Mouse (Mus musculus) left cerebral cortex, postnatal 10 days (tissue): ENCODE data around the gene Pfn3. TPM values are rescaled to one million over a fixed set of nuclear protein-coding genes. Genes with fewer than 3 reads are reported as not detected.

Experiments used
- DNase-seq, 2 experiments: peaks; one replicate each; pipeline ENCODE4 v3.0.0; 2021 to 2022; ENCODE audit warnings: low spot score in 2 of 2, mixed read lengths in 1 of 2; ENCODE audit errors: extremely low spot score in 1 of 2
- intact Hi-C: fragments of 180-260 bp; cut with DNase I; formaldehyde crosslinking; loops from one replicate; pipeline ENCODE4 v1.15.1; 2025
- microRNA-seq: library from miRNA; unstranded; fragments of <30 nt; microRNA quantifications from one replicate; pipeline ENCODE4 v1.2.0, GENCODE M21; 2022
- total RNA-seq, 2 experiments: library from RNA; stranded (reverse); gene quantifications; 2 replicates each; pipeline ENCODE4 v1.2.3; 2021

The Pfn3 gene
- total RNA-seq, 2 experiments from 2014 or later = 0.71 to 0.73 TPM

DNA sequence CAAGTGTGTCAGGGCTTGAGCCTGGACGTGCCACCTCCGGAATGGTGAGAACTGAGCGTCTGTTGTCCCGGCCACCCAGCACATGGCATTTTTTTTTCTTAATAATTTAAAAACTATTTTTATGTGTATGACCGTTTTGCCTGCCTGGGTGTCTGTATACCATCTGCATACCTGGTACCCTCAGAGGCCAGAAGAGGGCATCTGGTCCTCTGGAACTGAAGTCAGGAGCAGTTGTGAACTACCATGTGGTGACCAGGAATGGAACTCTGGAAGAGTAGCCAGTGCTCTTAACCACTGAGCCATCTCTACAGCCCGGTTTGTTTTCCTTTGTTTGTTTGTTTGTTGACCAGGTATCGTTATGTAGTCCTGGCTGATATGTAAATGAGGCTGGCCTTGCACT lies 46.6 kb downstream of the Pfn3 start:
- intact Hi-C loops = no loop called here
- no peak for DNase-seq

Small RNAs within 50 kb of the gene (microRNA-seq; reads per million reads assigned to microRNA genes)
- 5.5 reads per million, percentile 19 among the genes with 10 or more reads in this experiment for gene Mir6943

Other genes starting within 250 kb of the Pfn3 start
- gene Nsd1, start 205.4 kb downstream of the Pfn3 start, total RNA-seq = 100 to 1,000 TPM; 141 to 149 TPM
- gene Prelid1, start 94.7 kb downstream of the Pfn3 start, total RNA-seq = 100 to 1,000 TPM; 180 TPM
- gene Rab24, start 93.3 kb downstream of the Pfn3 start, total RNA-seq = 10 to 100 TPM; 63.2 to 65.7 TPM
- 1 to 10 TPM; 2.2 to 2.4 TPM for gene Mxd3, start 85.4 kb downstream of the Pfn3 start, total RNA-seq
- 10 to 100 TPM; 38.3 to 42.6 TPM for gene Lman2, start 52.4 kb downstream of the Pfn3 start, total RNA-seq
- 10 to 100 TPM; 19.3 to 20.6 TPM for gene Rgs14, start 45.5 kb downstream of the Pfn3 start, total RNA-seq
- not detected for gene Slc34a1, start 17.0 kb downstream of the Pfn3 start, total RNA-seq
- under 1 TPM; 0.58 to 0.87 TPM for gene F12, start 11.6 kb upstream of the Pfn3 start, total RNA-seq
- 10 to 100 TPM; 70.6 to 73.0 TPM for gene Grk6, start 29.8 kb upstream of the Pfn3 start, total RNA-seq
- 100 to 1,000 TPM in 1 of 2 experiments, 10 to 100 TPM in 1; 91.9 to 103 TPM for gene Prr7, start 49.0 kb upstream of the Pfn3 start, total RNA-seq
- 100 to 1,000 TPM; 350 to 366 TPM for gene Dbn1, start 72.9 kb upstream of the Pfn3 start, total RNA-seq
- gene Pdlim7, start 98.4 kb upstream of the Pfn3 start, total RNA-seq = 10 to 100 TPM; 60.1 to 61.4 TPM
- gene Dok3, start 114.1 kb upstream of the Pfn3 start, total RNA-seq = 1 to 10 TPM; 4.3 to 4.5 TPM
- gene Ddx41, start 121.4 kb upstream of the Pfn3 start, total RNA-seq = 10 to 100 TPM; 42.0 to 43.4 TPM
- gene Fam193b, start 155.9 kb upstream of the Pfn3 start, total RNA-seq = 10 to 100 TPM; 65.8 to 67.6 TPM
- gene Tmed9, start 158.5 kb upstream of the Pfn3 start, total RNA-seq = 100 to 1,000 TPM; 118 to 120 TPM
- gene B4galt7, start 184.7 kb upstream of the Pfn3 start, total RNA-seq = 10 to 100 TPM; 24.9 to 25.5 TPM
- 10 to 100 TPM; 53.7 to 55.3 TPM for gene Caml, start 207.8 kb upstream of the Pfn3 start, total RNA-seq
- 10 to 100 TPM; 44.2 to 45.2 TPM for gene Ddx46, start 219.8 kb upstream of the Pfn3 start, total RNA-seq